Mouse (Mus musculus) splenic B cell, adult 2 months (primary cell): Measurements from ENCODE around the gene Sprr2e.

Experiments used
- DNase-seq: peaks from one replicate; pipeline ENCODE4 v3.0.0-alpha.2; 2011; ENCODE audit warnings: low read depth, low spot score
- H3K27me3 ChIP-seq: 2 replicates; pipeline ENCODE4 v1.6.1; 2012; ENCODE audit warnings: mild to moderate bottlenecking, low read length, moderate library complexity, mixed read lengths; ENCODE audit not compliant: control insufficient read depth, poor library complexity, insufficient read depth, severe bottlenecking
- H3K36me3 ChIP-seq: 2 replicates; pipeline ENCODE4 v1.6.1; 2012; ENCODE audit warnings: mild to moderate bottlenecking, low read length, moderate library complexity, mixed read lengths; ENCODE audit not compliant: control insufficient read depth, poor library complexity, insufficient read depth, severe bottlenecking

The Sprr2e gene

DNA sequence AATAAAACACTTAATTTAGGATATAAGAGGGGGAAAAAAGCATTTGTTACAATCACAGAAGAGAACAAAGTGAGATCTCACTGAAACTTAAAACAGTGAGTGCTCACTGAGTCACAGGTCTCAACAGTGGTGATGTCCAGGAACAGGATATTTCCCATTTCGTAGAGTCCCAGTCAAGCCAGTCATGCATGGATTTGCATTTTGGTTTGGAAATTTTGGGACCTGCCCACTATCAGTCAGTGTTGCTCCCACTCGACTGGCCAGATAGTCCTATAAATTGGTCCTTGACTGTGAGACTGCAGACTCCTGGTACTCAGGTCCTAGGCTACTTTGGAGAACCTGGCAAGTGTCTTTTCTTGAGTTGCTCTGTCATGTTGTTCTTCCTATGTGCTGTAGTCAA is at the start of gene Sprr2e:
Gene Sprr2e, plus strand, starts transcription at position 301 of the 400 bp plus-strand sequence.
- Histone ChIP-seq H3K36me3 (no peaks in the 10 kb centered on the region), H3K27me3 (no peaks in the 10 kb centered on the region)
- DNase-seq, result no peak

DNA sequence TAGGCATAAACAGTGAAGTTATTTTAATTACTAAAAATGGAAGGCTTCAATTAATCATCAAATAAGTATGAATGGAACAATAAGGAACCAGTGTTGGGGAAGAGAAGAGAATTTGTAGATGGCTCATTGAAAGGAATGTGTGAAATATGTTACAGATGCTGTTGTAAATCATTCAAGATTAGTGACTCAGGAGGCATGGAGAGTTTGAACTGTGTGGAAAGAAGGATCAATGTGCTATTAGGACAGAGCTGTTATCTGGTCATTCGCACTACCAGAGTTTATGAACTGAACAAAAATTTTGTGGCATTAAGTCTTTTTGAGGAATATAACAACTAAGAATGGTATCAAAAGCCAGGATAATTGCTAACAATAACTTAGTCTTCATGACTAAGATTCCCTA is 44.5 kb upstream of the Sprr2e start:
- no peaks in the 10 kb centered on the region for H3K36me3 ChIP-seq
- no peak for DNase-seq
- no peaks in the 10 kb centered on the region for H3K27me3 ChIP-seq

DNA sequence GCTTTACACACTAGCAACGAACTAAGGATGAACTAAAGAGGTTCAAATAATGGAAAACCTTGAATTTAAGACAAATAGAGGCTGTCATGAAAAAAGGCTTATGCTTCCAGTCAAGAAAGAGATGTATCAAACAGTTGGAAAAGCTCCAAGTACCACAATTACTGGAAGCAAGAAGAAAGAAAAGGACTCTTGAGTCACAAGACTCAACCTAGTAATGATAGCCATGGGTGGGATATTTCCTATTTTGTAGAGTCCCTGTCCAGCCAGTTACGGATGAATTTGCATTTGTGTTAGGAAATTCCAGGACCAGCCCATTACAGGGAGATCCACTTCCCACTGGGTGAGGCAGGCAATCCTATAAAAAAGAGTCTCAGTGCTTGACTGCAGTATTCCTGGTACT is 35.6 kb upstream of the Sprr2e start, which contains the start of gene Sprr2b:
Gene Sprr2b, plus strand, starts transcription at position 301 of the 400 bp plus-strand sequence.
- DNase-seq, result no peak
- Histone ChIP-seq H3K27me3 (no peaks in the 10 kb centered on the region), H3K36me3 (no peaks in the 10 kb centered on the region)

DNA sequence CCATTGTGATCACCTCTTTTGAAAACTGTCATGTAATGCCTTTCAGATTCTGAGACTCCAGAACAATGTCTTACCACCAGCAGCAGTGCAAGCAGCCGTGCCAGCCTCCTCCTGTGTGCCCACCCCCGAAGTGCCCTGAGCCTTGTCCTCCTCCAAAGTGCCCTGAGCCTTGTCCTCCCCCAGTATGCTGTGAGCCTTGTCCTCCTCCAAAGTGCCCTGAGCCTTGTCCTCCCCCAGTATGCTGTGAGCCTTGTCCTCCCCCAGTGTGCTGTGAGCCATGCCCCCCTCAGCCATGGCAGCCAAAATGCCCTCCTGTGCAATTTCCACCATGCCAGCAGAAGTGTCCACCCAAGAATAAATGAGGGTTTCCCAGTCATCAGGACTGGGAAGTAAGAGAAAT is 34.6 kb upstream of the Sprr2e start:
- no peak for DNase-seq
- H3K36me3 ChIP-seq, result no peaks in the 10 kb centered on the region
- no peaks in the 10 kb centered on the region for H3K27me3 ChIP-seq

DNA sequence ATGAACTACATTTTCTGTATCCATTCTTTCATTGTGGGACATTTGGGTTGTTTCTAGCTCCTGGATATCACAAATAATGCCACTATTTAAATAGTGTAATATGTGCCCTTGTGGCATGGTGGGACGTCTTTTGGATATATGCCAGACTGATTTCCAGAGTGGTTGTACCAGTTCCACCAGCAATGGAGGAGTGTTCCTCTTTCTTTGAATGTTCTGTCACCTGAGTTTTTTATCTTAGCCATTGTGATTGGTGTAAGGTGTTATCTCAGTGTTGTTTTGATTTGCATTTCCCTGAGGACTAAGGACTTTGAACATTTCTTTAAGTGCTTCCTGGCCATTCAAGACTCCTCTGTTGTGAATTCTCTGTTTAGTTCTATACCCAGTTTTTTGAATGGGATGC is 15.7 kb upstream of the Sprr2e start:
- Histone ChIP-seq H3K27me3 (no peaks in the 10 kb centered on the region), H3K36me3 (no peaks in the 10 kb centered on the region)
- DNase-seq, result no peak

DNA sequence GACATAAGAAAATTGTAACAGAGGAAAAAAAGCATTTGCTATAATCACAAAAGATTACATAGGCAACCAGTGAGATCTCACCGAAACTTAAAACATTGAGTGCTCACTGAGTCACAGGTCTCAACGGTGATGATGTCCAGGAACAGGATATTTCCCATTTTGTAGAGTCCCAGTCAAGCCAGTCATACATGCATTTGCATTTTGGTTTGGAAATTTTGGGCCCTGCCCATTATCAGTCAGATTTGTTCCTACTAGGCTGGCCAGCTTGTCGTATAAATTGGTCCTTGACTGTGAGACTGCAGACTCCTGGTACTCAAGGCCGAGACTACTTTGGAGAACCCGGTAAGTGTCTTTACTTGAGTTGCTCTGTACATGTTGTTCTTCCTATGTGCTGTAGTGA is 13.1 kb upstream of the Sprr2e start, which contains the start of gene Sprr2d:
Gene Sprr2d, plus strand, starts transcription at position 301 of the 400 bp plus-strand sequence.
- DNase-seq, result no peak
- Histone ChIP-seq H3K36me3 (no peaks in the 10 kb centered on the region), H3K27me3 (no peaks in the 10 kb centered on the region)

DNA sequence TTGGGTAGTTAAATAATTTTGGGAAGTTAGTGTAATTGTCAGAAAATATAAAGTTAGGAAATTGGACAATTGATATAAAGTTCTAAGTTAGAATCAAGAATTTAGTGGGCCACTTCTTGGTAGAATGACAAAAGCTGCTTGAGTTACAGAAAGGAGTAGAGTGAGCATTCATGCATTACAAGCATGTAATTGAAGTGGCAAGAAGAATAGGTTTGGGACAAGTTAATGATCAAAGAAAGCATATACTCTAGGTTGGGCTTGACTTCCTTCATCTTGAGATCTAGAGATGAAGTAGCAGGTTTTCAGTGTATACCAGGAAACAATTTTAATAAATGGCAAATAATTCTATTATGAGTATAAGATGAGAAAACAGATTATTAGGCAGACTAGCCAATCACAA is 9.7 kb downstream of the Sprr2e start:
- Histone ChIP-seq H3K36me3 (no peaks in the 10 kb centered on the region), H3K27me3 (no peaks in the 10 kb centered on the region)
- DNase-seq, result no peak

DNA sequence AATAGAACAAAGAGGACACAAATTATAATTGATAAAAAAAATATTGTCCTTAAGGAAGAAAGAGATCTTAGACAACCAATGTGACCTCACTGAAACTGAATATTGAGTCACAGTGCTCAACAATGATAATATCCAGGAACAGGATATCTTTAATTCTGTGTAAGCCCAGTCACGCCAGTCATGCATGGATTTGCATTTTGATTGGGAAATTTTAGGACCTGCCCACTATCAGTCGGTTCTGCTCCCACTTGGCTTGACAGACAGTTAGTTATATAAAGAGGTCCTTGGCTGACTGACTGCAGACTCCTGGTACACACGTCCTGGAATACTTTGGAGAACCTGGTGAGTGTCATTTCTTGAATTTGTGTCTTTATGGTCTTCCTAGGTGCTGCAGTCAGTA is 12.9 kb downstream of the Sprr2e start, which contains the start of gene Sprr2f:
Gene Sprr2f, plus strand, starts transcription at position 301 of the 400 bp plus-strand sequence.
- no peak for DNase-seq
- Histone ChIP-seq H3K36me3 (no peaks in the 10 kb centered on the region), H3K27me3 (no peaks in the 10 kb centered on the region)

DNA sequence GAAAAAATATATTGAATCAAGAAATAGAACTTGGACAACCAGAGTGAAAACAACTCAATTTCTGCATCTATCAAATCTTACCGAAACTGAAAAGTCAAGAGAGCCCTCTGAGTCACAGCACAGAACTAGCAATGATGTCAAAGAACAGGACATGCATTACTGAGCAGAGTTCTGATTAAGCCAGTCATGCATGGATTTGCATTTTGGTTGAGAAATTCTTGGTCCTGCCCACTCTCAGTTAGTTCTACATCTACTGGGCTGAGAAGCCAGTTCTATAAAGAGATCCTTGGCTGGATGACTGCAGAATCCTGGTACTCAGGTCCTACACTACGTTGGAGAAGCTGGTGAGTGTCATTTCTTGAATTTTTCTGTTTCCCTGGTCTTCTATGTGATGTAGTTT is 21.7 kb downstream of the Sprr2e start:
- Histone ChIP-seq H3K27me3 (no peaks in the 10 kb centered on the region), H3K36me3 (no peaks in the 10 kb centered on the region)

DNA sequence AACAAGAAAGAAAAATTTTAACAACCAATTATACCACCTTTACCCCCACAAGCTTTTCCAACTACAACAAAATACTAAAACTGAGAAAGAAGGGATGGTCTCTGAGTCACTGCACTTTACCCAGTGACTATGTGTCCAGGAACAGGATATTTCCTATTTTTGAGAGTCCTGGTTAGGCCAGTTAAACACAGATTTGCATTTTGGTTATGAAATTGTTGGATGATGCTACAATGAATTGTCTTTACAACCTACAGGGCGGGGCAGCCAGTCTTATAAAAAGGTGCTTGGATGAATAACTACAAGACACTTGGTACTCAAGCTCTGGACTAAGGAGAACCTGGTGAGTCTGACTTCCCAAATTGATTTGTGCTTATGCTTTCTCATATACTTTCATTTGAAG is 33.4 kb downstream of the Sprr2e start, which contains the start of gene Sprr2h:
Gene Sprr2h, plus strand, starts transcription at position 301 of the 400 bp plus-strand sequence.
- no peak for DNase-seq
- Histone ChIP-seq H3K27me3 (no peaks in the 10 kb centered on the region), H3K36me3 (no peaks in the 10 kb centered on the region)

More for the DNA sequence above, 21.7 kb downstream of the Sprr2e start:
- DNase-seq, result no peak

DNA sequence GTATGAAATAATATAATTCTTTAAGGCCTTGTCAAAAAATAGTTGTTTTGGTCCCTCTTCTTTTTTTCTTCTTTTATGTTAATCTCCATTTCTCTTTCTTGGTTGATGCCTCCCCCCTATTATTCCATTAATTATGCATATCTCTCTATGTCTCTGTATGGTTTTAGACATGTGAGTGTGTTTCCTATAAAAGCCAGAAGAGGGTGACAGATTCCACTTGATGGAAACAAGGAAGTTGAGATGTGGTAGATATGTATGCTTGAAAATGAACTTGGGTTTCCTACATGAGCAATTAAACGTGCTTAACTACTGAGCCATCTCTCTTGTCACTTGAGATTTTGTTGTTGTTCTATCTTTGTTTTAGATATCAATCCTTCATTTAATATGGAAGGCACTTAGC is 42.4 kb downstream of the Sprr2e start:
- DNase-seq, result no peak
- Histone ChIP-seq H3K27me3 (no peaks in the 10 kb centered on the region), H3K36me3 (no peaks in the 10 kb centered on the region)
